Mouse (Mus musculus): ENCODE measurements around the gene Mtch2.
"Not testable (repeated sequence)": the region's sequence is repeated elsewhere in the genome, so short reads cannot be mapped to it uniquely, and the experiment has no call there.

Gene Mtch2

GRCm38 (mm10) chr2:90846955-90847680 is at the start of gene Mtch2:
Gene Mtch2, plus strand, starts transcription at chr2:90847155.
- DNase-seq (ENCODE audit: low read depth, low spot score): peak; percentile 93

DNA sequence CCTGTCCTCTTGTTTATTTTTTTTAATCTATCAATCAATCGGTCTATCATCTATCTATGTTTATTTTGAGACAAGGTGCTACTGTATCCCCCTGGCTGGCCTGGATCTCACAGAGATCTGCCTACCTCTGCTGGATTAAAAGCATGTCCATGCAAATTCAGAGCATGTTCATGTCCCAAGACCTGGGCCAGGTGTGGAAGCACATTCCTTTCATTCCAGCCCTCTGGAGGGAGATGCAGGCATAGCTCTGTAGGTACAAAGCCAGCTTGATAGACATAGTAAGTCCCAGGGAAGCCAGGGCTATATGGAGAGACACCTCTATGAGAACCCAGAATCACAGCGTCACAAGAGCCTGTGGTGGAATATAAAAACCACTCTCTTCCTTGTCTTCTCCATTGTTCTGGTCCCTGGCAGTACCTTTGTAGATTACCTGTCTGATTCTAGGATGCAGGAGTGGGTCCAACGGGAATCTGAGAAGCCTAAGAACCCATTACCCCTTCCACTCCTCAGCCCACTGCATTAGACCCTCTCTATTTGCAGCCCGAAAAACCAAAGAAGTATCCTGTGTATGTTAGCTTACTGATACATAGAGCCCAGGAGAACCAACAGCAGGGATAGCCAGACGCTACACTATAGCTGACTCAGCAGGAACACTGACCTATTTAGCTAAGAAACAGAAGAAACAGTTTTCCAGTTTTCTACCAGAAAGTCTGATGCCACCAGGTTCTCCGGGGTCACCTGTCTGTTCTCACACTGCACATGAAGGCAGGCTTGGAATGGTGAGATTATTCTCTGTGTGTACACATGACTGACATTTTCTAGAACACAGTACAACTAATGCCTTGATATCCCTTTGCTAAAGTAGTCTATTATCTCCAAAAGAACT is 38.5 kb upstream of the Mtch2 start:
- no peak for DNase-seq (ENCODE audit: low read depth, low spot score)

GRCm38 (mm10) chr2:90810751-90811150 is 36.2 kb upstream of the Mtch2 start:
- no peak for DNase-seq (ENCODE audit: low read depth, low spot score)

GRCm38 (mm10) chr2:90815266-90815665 is 31.7 kb upstream of the Mtch2 start:
- no peak for DNase-seq (ENCODE audit: low read depth, low spot score)

GRCm38 (mm10) chr2:90816144-90816543 is 30.8 kb upstream of the Mtch2 start:
- no peak for DNase-seq (ENCODE audit: low read depth, low spot score)

- DNase-seq (ENCODE audit: low read depth, low spot score): no peak
Measured at GRCm38 (mm10) chr2:90818710-90819109, 28.2 kb upstream of the Mtch2 start.

DNA sequence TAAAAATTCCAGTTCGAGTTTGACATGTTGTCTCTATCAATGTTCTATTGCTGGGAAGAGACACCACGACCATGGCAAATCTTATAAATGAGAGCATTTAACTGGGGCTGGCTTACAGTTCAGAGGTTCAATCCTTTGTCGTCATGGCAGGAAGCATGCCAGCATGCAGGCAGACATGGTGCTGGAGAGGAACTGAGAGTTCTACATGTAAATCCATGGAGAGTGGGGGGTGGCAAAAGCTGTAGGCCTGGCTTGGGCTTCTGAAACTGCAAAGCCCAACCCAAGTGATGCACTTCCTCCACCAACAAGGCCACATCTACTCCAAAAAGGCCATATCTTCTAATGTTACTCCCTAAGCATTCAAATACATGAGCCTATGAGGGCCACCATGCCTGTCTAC is 26.1 kb upstream of the Mtch2 start:
- DNase-seq (ENCODE audit: low read depth, low spot score): no peak

- DNase-seq (ENCODE audit: low read depth, low spot score): no peak
Measured at GRCm38 (mm10) chr2:90822978-90823377, 24.0 kb upstream of the Mtch2 start.

DNA sequence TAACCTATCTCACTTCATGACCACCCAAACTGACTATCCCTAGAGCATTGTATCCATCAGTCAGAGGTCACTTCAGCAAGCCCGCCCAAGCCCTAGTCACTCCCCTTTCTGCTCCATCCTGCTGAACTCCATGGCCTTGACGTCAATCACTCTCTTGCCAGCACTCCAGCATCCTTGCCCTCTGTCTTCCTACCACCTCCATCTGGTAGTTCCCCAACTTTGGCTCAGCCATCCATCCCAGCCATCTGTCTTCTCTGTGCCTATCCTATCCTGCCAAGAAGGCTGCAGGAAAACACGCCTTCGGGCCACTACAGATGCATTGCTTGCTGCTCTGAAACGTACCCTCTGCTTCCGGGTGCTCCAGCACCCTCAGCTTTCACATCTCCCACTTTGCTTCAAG is 23.2 kb upstream of the Mtch2 start:
- DNase-seq (ENCODE audit: low read depth, low spot score): no peak

GRCm38 (mm10) chr2:90824528-90824927 is 22.4 kb upstream of the Mtch2 start:
- not testable (repeated sequence) for DNase-seq (ENCODE audit: low read depth, low spot score)

DNA sequence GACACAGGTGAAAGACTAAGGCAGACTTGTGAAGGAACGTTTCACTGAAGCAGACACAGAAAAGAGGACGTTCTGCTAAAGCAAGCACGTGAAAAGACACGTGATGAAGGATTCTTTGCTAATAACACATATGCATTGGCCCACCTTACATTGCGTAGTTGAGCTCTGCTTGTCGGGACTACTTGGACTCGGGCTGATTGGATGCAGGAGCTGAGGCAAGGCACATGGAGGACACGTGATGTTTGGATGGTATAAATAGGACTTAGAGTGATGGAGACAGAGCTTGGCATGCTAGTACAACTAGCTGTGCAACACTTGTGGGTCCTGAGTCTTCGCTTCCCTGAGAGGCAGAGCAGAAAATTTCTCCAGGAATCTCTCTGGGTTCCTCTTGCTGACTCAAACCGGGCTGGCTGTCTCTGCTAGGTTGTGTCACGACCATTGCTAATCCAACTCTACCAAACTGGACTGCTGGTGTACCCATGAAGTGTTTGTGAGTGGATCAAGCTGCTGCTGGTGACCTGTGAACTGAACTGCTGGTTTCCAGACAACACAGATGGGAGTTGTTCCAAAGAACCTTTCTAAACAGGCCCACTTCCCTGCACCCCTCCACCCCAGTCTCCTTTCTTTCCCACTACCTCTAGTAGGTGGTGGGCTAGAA is 21.3 kb upstream of the Mtch2 start:
- no peak for DNase-seq (ENCODE audit: low read depth, low spot score)

GRCm38 (mm10) chr2:90828739-90829138 is 18.2 kb upstream of the Mtch2 start:
- no peak for DNase-seq (ENCODE audit: low read depth, low spot score)

- DNase-seq (ENCODE audit: low read depth, low spot score): no peak
Measured at GRCm38 (mm10) chr2:90833502-90833901, 13.5 kb upstream of the Mtch2 start.

DNA sequence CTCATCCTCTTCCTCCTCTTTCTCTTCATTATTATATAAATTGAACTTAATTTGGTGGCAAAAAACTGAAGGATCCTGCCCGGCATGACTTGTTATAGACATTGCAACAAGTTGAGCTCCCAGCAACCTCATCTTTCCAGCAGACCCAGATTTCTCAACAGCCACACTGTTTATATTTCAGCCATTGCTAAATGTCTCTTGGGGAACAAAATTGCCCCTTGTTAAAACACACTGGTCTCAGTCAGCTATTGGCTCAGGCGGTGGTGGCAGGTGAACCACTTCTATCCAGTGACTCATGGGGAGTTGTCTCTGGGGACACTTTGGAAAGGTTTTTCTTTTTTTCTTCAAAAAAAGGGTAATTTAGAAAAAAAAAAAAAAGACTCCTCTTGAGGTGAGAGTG is 8.3 kb upstream of the Mtch2 start:
- DNase-seq (ENCODE audit: low read depth, low spot score): no peak

DNA sequence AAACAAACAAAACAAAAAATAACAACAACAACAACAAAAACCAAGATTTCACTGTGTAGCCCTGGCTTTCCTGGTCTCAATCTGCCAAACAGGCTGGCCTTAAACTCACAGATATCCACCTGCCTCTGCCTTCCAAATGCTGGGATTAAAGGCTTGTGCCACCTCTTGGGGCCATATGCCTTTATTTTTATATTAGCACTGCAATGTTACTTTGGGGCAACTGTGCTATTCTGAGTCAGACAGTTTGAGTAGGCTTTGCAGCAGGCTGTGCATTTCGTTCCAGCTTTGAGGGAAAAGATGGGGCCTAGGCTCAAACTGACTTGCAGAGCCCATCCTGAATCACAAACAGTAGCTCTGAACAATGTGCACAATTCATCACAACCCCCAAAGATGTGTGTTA is 3.3 kb upstream of the Mtch2 start:
- DNase-seq (ENCODE audit: low read depth, low spot score): no peak

DNA sequence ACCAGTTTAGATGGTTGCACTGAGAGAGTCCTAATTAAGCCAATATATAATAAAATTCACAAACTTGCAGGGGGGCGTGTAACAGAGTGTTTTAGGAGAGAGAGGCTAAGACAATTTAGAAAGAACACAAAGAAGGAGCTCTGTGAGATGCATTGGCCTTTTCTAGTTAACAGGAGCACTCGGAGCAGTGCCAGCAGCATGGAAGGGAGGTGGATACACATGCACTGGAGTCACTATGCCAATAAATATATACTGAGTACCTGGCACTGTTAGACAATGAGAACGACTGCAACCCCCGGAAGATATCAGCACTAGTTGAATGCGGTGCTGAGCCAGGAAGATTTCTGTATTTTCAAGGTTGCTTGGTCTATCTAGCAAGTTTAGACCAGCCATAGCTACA is 2.7 kb upstream of the Mtch2 start:
- no peak for DNase-seq (ENCODE audit: low read depth, low spot score)

- DNase-seq (ENCODE audit: low read depth, low spot score): no peak
Measured at GRCm38 (mm10) chr2:90845234-90845633, 1.7 kb upstream of the Mtch2 start.

DNA sequence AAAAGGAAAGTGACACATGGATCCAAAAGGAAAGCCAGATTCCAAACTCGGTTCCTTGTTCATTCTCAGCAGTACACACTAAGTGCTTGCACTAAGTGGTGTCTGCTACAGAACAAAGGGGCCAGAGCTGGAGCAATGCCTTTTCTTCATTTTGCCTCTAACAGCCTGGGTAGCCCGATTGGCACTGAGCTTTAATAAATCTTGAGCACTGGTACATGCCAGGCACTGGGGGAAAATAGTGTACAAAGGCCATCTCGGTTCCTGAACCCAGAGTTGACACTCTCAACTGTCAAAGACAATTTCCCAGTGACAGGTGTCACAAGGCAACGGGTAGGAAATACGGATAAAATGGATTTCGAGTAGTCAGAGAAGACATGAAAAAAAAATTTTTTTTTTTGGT is 784 bp upstream of the Mtch2 start:
- no peak for DNase-seq (ENCODE audit: low read depth, low spot score)

- DNase-seq (ENCODE audit: low read depth, low spot score): no peak
Measured at GRCm38 (mm10) chr2:90846597-90846954, 379 bp upstream of the Mtch2 start.

DNA sequence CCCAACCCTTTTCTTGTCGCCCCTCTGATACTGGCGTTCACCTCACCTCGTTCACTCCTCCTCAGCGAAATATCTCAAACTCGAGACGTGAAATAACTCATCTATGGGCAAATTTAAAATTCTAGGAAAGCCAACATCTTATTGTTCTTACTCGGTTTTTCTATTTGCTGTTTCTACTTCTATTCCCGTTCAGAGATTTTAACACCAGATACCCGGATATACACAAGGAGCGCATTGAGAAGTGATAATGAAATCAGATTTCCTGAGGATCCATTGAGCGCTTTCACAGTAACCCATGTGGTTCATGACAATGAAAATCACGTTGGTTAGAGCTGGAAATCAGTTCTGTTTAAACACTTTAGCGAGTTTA is 711 bp downstream of the Mtch2 start:
- DNase-seq (ENCODE audit: low read depth, low spot score): no peak

- no peak for DNase-seq (ENCODE audit: low read depth, low spot score)
Measured at GRCm38 (mm10) chr2:90848331-90848730, 1.4 kb downstream of the Mtch2 start.

DNA sequence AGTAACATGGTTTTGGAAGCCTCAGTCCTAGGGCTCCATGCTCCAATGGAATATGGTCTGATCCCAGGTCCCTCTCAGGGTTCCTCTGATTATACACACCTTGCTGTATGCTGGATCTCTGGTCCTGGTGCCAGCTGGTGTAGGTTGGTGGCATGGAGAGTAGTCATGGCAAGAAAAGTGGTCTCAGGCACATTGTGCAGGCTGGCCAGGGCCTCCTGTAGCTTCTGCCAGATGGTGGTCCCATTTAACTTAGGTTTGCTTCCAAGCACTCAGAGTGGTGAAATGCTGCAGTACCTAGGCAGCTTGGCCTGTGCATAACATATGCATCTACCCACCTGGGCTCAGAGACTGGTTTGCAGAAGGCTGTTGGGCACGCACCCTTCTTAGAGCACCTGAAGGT is 3.4 kb downstream of the Mtch2 start:
- no peak for DNase-seq (ENCODE audit: low read depth, low spot score)

- no peak for DNase-seq (ENCODE audit: low read depth, low spot score)
Measured at GRCm38 (mm10) chr2:90861486-90861885, 14.5 kb downstream of the Mtch2 start.
